Mouse (Mus musculus) embryonic facial prominence, embryonic 11.5 days (tissue): ENCODE measurements at regions not wholly inside any gene's neighbourhood (a gene's known extent, or its start where the extent isn't known, plus 50 kb on each side); places are given as distances from the start of the nearest gene placed in this dataset.

Experiments
- ATAC-seq: fragments of 200-750 bp; cut with Nextera tagmentation; replicated peaks from 2 replicates; pipeline ENCODE4 v1.8.0; 2017; ENCODE audit warnings: low read depth; ENCODE audit not compliant: insufficient number of reproducible peaks, low FRiP score, low TSS enrichment
- DNase-seq: peaks from one replicate; pipeline ENCODE4 v3.0.0-alpha.2; 2015; ENCODE audit warnings: low spot score
- H3K27ac ChIP-seq: fragments of 300-500 bp; sonication (generic); replicated peaks from 2 replicates; pipeline ENCODE4 v1.5.1; 2014; ENCODE audit warnings: mild to moderate bottlenecking, low read depth, low read length, control low read depth
- H3K27me3 ChIP-seq: fragments of 300-500 bp; sonication (generic); 2 replicates; pipeline ENCODE4 v1.6.1; 2014; ENCODE audit warnings: mild to moderate bottlenecking, low read length, moderate library complexity, mixed read lengths; ENCODE audit not compliant: control insufficient read depth, insufficient read depth
- H3K36me3 ChIP-seq: fragments of 300-500 bp; sonication (generic); replicated peaks from 2 replicates; pipeline ENCODE4 v1.6.1; 2014; ENCODE audit warnings: low read depth, mild to moderate bottlenecking, low read length, moderate library complexity, mixed read lengths; ENCODE audit not compliant: control insufficient read depth, insufficient read depth
- H3K4me1 ChIP-seq: fragments of 300-500 bp; sonication (generic); 2 replicates; pipeline ENCODE4 v1.6.1; 2014; ENCODE audit warnings: low read length, mixed read lengths; ENCODE audit not compliant: control insufficient read depth, insufficient read depth
- H3K4me2 ChIP-seq: fragments of 300-500 bp; sonication (generic); 2 replicates; pipeline ENCODE4 v1.6.1; 2014; ENCODE audit warnings: low read depth, mild to moderate bottlenecking, control low read depth, low read length, moderate library complexity
- H3K4me3 ChIP-seq: fragments of 300-500 bp; sonication (generic); 2 replicates; pipeline ENCODE4 v1.5.1; 2014; ENCODE audit warnings: low read depth, low read length, control low read depth
- H3K9ac ChIP-seq: fragments of 300-500 bp; sonication (generic); replicated peaks from 2 replicates; pipeline ENCODE4 v1.6.1; 2014; ENCODE audit warnings: mild to moderate bottlenecking, control low read depth, low read length
- H3K9me3 ChIP-seq: fragments of 300-500 bp; sonication (generic); replicated peaks from 2 replicates; pipeline ENCODE4 v1.6.1; 2016; ENCODE audit warnings: mild to moderate bottlenecking, low read length, inconsistent platforms, mixed read lengths; ENCODE audit not compliant: control insufficient read depth
- WGBS: fragments of 180-500 bp; shearing (Covaris S2); extraction: QIAGEN DNeasy Blood & Tissue Kit; methylation state at CpG from one replicate; pipeline ENCODE4 v1.1.7; 2014; 5-methylcytosine and 5-hydroxymethylcytosine counted together

- Histone ChIP-seq H3K27ac (no peak overlapping the region), H3K27me3 (no peaks in the 10 kb centered on the region), H3K4me3 (no peak overlapping the region), H3K9me3 (no peaks in the 10 kb centered on the region), H3K9ac (no peak overlapping the region), H3K4me1 (no peaks in the 10 kb centered on the region), H3K36me3 (no peaks in the 10 kb centered on the region), H3K4me2 (no peak overlapping the region)
- ATAC-seq (no peak), DNase-seq (no peak)
- WGBS, result 91% methylated on average over 8 of the region's 8 CpGs
Measured at GRCm38 (mm10) chr8:112070251-112070650, 55.4 kb upstream of the Gm6793 start.
